Mouse (Mus musculus) frontal cortex, postnatal 36 days (tissue): ENCODE results near the gene Glyctk.

Experiments used
- DNase-seq, 2 experiments: peaks; one replicate each; pipeline ENCODE4 v3.0.0; 2022; ENCODE audit warnings: low spot score in 2 of 2

Glyctk gene

GRCm38 (mm10) chr9:106158037-106158491 lies at the start of gene Glyctk:
TSS of gene Glyctk (minus strand) at chr9:106158138.
- DNase-seq = no peak

- DNase-seq = no peak
Measured at GRCm38 (mm10) chr9:106206515-106206914, 48.6 kb upstream of the Glyctk start.

- DNase-seq = no peak
Measured at GRCm38 (mm10) chr9:106205713-106206290, 47.9 kb upstream of the Glyctk start.

GRCm38 (mm10) chr9:106203990-106204851 lies 46.3 kb upstream of the Glyctk start:
- DNase-seq = no peak

- peak; percentile 89 to 90 for DNase-seq
Measured at GRCm38 (mm10) chr9:106202819-106203636, 45.1 kb upstream of the Glyctk start, which contains the start of gene Twf2. TSS of gene Twf2 (plus strand) at chr9:106203108.

GRCm38 (mm10) chr9:106201895-106202294 lies 44.0 kb upstream of the Glyctk start:
- no peak for DNase-seq

- DNase-seq = no peak
Measured at GRCm38 (mm10) chr9:106199535-106200272, 41.8 kb upstream of the Glyctk start, which contains the start of gene Ppm1m. TSS of gene Ppm1m (minus strand) at chr9:106199746.

- no peak for DNase-seq
Measured at GRCm38 (mm10) chr9:106198962-106199458, 41.1 kb upstream of the Glyctk start.

- DNase-seq = no peak
Measured at GRCm38 (mm10) chr9:106197732-106198131, 39.8 kb upstream of the Glyctk start.

- no peak for DNase-seq
Measured at GRCm38 (mm10) chr9:106197081-106197713, 39.3 kb upstream of the Glyctk start.

- no peak for DNase-seq
Measured at GRCm38 (mm10) chr9:106195693-106196092, 37.8 kb upstream of the Glyctk start.

GRCm38 (mm10) chr9:106193930-106194807 lies 36.2 kb upstream of the Glyctk start:
- no peak for DNase-seq

- DNase-seq = no peak
Measured at GRCm38 (mm10) chr9:106192998-106193397, 35.1 kb upstream of the Glyctk start.

GRCm38 (mm10) chr9:106192024-106192423 lies 34.1 kb upstream of the Glyctk start:
- DNase-seq = no peak

- no peak for DNase-seq
Measured at GRCm38 (mm10) chr9:106191355-106191754, 33.4 kb upstream of the Glyctk start.

- DNase-seq = no peak
Measured at GRCm38 (mm10) chr9:106183996-106184395, 26.1 kb upstream of the Glyctk start.

GRCm38 (mm10) chr9:106182146-106182545 lies 24.2 kb upstream of the Glyctk start:
- DNase-seq = no peak

GRCm38 (mm10) chr9:106179964-106180363 lies 22.0 kb upstream of the Glyctk start:
- no peak for DNase-seq

- DNase-seq = no peak
Measured at GRCm38 (mm10) chr9:106179454-106179853, 21.5 kb upstream of the Glyctk start.

- no peak for DNase-seq
Measured at GRCm38 (mm10) chr9:106177799-106178198, 19.9 kb upstream of the Glyctk start.
